15 mouse cellular contexts compared by ENCODE assay signal in genomic region chr17:45322842-45323241, GRCm38 (mm10).
A peak's percentile ranks its signal among the peaks of the same experiment; 100 is the strongest.
DNase-seq lines count a peak whose midpoint lies in the region; ATAC-seq lines count a peak whose summit lies in the region.
"Had no signal": no experiment of that assay in that cellular context is flagged by ENCODE, and none has a peak within 500 bp of the region (broad histone marks: within the 10 kb centered on the region; RNA-seq: fewer than 3 reads in every experiment).

No protein-coding gene starts in this region.

- WGBS in kidney, embryonic 15.5 days = 56% methylated on average over 8 of the region's 8 CpGs

- H3K9ac ChIP-seq in kidney, embryonic 15.5 days = no peak overlapping the region
- H3K9ac ChIP-seq: heart, embryonic 15.5 days; hindbrain, embryonic 15.5 days; liver, embryonic 15.5 days had no signal

- DNase-seq in adrenal gland, adult (ENCODE audit: inconsistent age in 2 of 2, low spot score in 1 of 2) = peak; percentile 35 to 39
- DNase-seq in adrenal gland, adult 8-10 months = no peak
- DNase-seq in left cerebral cortex, postnatal 4 days = peak; percentile 60
- DNase-seq in left cerebral cortex, adult 11 months (ENCODE audit: low spot score) = no peak
- DNase-seq in Muller cell, postnatal 12 days (ENCODE audit: inconsistent ontology term) = peak; percentile 39
- DNase-seq in layer of hippocampus, postnatal 25 days (ENCODE audit: extremely low spot score in 1 of 2, low spot score in 1 of 2) = no peak
- no peak for DNase-seq in c-Kit-positive CD71-positive TER-119-positive erythroid progenitor cells, embryonic 14.5 days (ENCODE audit: low spot score)
- DNase-seq: embryo, embryonic 11 days; gastrocnemius, postnatal 36 days had no signal

- H3K9me3 ChIP-seq in kidney, embryonic 15.5 days (replicated peaks) = no peaks in the 10 kb centered on the region
- H3K9me3 ChIP-seq: heart, embryonic 15.5 days; hindbrain, embryonic 15.5 days; liver, embryonic 15.5 days had no signal

- ATAC-seq in kidney, embryonic 15.5 days (replicated peaks; ENCODE audit: low FRiP score) = peak; percentile 33; the same call in 1 of the 2 replicates
- ATAC-seq: forebrain, embryonic 16.5 days had no signal

- intact Hi-C loops in left cerebral cortex, postnatal 4 days (cut with DNase I) = no loop called here

- H3K27ac ChIP-seq in kidney, embryonic 15.5 days = no peak overlapping the region
- H3K27ac ChIP-seq: heart, embryonic 15.5 days; hindbrain, embryonic 15.5 days; layer of hippocampus, adult 2 months; liver, embryonic 15.5 days had no signal

- H3K4me1 ChIP-seq in kidney, embryonic 15.5 days = peaks cover 24% of the 10 kb centered on the region
- H3K4me1 ChIP-seq: heart, embryonic 15.5 days; liver, embryonic 15.5 days had no signal

- H3K4me3 ChIP-seq in kidney, embryonic 15.5 days (replicated peaks) = no peak overlapping the region
- H3K4me3 ChIP-seq: heart, embryonic 15.5 days; hindbrain, embryonic 15.5 days; layer of hippocampus, adult 2 months; liver, embryonic 15.5 days had no signal

- H3K36me3 ChIP-seq in kidney, embryonic 15.5 days = no peaks in the 10 kb centered on the region
- H3K36me3 ChIP-seq: heart, embryonic 15.5 days; hindbrain, embryonic 15.5 days; liver, embryonic 15.5 days had no signal

- H3K27me3 ChIP-seq in kidney, embryonic 15.5 days = peaks cover 28% of the 10 kb centered on the region
- H3K27me3 ChIP-seq: heart, embryonic 15.5 days; hindbrain, embryonic 15.5 days; liver, embryonic 15.5 days had no signal

- H3K4me2 ChIP-seq in kidney, embryonic 15.5 days = no peak overlapping the region
- H3K4me2 ChIP-seq: heart, embryonic 15.5 days; hindbrain, embryonic 15.5 days; liver, embryonic 15.5 days had no signal

Comparison
In these comparisons a context has a peak if more than half of its experiments do, and no peak if none do; other contexts are left out.
1. DNase-seq: peak in adrenal gland, adult (2 of 2), left cerebral cortex, postnatal 4 days (single experiment) and Muller cell, postnatal 12 days (single experiment); none in adrenal gland, adult 8-10 months (single experiment), left cerebral cortex, adult 11 months (single experiment), layer of hippocampus, postnatal 25 days (0 of 2) and c-Kit-positive CD71-positive TER-119-positive erythroid progenitor cells, embryonic 14.5 days (single experiment).